Mouse (Mus musculus) kidney, embryonic 16.5 days (tissue): ENCODE results near the gene Kng2. TPM values are rescaled to one million over a fixed set of nuclear protein-coding genes. Genes with fewer than 3 reads are reported as not detected.
"Not testable (repeated sequence)": the region's sequence is repeated elsewhere in the genome, so short reads cannot be mapped to it uniquely, and the experiment has no call there.

Experiments used
- ATAC-seq: fragments of 200-750 bp; cut with Nextera tagmentation; 2 replicates; pipeline ENCODE4 v1.8.0; 2017; ENCODE audit warnings: moderate TSS enrichment; ENCODE audit not compliant: low FRiP score, low TSS enrichment
- H3K27ac ChIP-seq: fragments of 300-500 bp; sonication (generic); 2 replicates; pipeline ENCODE4 v1.5.1; 2014; ENCODE audit warnings: low read length
- H3K27me3 ChIP-seq: fragments of 300-500 bp; sonication (generic); 2 replicates; pipeline ENCODE4 v1.6.1; 2014; ENCODE audit warnings: low read length, control low read depth, mixed read lengths; ENCODE audit not compliant: insufficient read depth
- H3K36me3 ChIP-seq: fragments of 300-500 bp; sonication (generic); 2 replicates; pipeline ENCODE4 v1.6.1; 2014; ENCODE audit warnings: low read length, control low read depth, mixed read lengths; ENCODE audit not compliant: insufficient read depth
- H3K4me1 ChIP-seq: fragments of 300-500 bp; sonication (generic); 2 replicates; pipeline ENCODE4 v1.6.1; 2014; ENCODE audit warnings: low read length, control low read depth, mixed read lengths; ENCODE audit not compliant: insufficient read depth
- H3K4me2 ChIP-seq: fragments of 300-500 bp; sonication (generic); replicated peaks from 2 replicates; pipeline ENCODE4 v1.6.1; 2014; ENCODE audit warnings: low read depth, low read length
- H3K4me3 ChIP-seq: fragments of 300-500 bp; sonication (generic); 2 replicates; pipeline ENCODE4 v1.5.1; 2014; ENCODE audit warnings: mild to moderate bottlenecking, low read length
- H3K9ac ChIP-seq: fragments of 300-500 bp; sonication (generic); replicated peaks from 2 replicates; pipeline ENCODE4 v1.6.1; 2014; ENCODE audit warnings: low read length
- H3K9me3 ChIP-seq: fragments of 300-500 bp; sonication (generic); 2 replicates; pipeline ENCODE4 v1.6.1; 2016; ENCODE audit warnings: low read length, control low read depth
- WGBS: fragments of 180-500 bp; shearing (Covaris S2); extraction: QIAGEN DNeasy Blood & Tissue Kit; methylation state at CpG from one replicate; pipeline ENCODE4 v1.1.7; 2014; 5-methylcytosine and 5-hydroxymethylcytosine counted together
- polyA plus RNA-seq: library from polyadenylated mRNA; unstranded; fragments of >200 nt; fragmentation: Nextera tagmentation; extraction: Ambion mirVana; gene quantifications from 2 replicates; pipeline ENCODE4 v1.2.1, GENCODE M21; 2015

The Kng2 gene
- polyA plus RNA-seq, 1 experiment from 2014 or later, result 29.9 TPM

- H3K9ac ChIP-seq, result no peak overlapping the region
- H3K27me3 ChIP-seq, result no peaks in the 10 kb centered on the region
- H3K9me3 ChIP-seq, result no peaks in the 10 kb centered on the region
- no peak for ATAC-seq
- H3K4me3 ChIP-seq, result no peak overlapping the region
- H3K4me1 ChIP-seq, result no peaks in the 10 kb centered on the region
- 83% methylated on average over 5 of the region's 5 CpGs for WGBS
- H3K36me3 ChIP-seq, result no peaks in the 10 kb centered on the region
- H3K4me2 ChIP-seq, result no peak overlapping the region
- H3K27ac ChIP-seq, result no peak overlapping the region
Observed at GRCm38 (mm10) chr16:22962256-22962655, 67.0 kb downstream of the Kng2 start.

GRCm38 (mm10) chr16:22961073-22961472, 68.2 kb downstream of the Kng2 start:
- Histone ChIP-seq H3K9me3 (no peaks in the 10 kb centered on the region), H3K4me3 (no peak overlapping the region), H3K4me2 (no peak overlapping the region), H3K36me3 (no peaks in the 10 kb centered on the region), H3K27ac (no peak overlapping the region), H3K9ac (no peak overlapping the region), H3K27me3 (no peaks in the 10 kb centered on the region), H3K4me1 (no peaks in the 10 kb centered on the region)
- 91% methylated on average over 8 of the region's 8 CpGs for WGBS
- ATAC-seq, result no peak

- no peak for ATAC-seq
- no peak overlapping the region for H3K4me3 ChIP-seq
- H3K9ac ChIP-seq, result no peak overlapping the region
- no peaks in the 10 kb centered on the region for H3K9me3 ChIP-seq
- H3K27ac ChIP-seq, result peak overlapping the region; percentile 20; the same call in 1 of the 2 replicates
- no peaks in the 10 kb centered on the region for H3K4me1 ChIP-seq
- H3K36me3 ChIP-seq, result no peaks in the 10 kb centered on the region
- no peak overlapping the region for H3K4me2 ChIP-seq
- 76% methylated on average over 11 of the region's 11 CpGs for WGBS
- no peaks in the 10 kb centered on the region for H3K27me3 ChIP-seq
Observed at GRCm38 (mm10) chr16:22956085-22956439, 73.2 kb downstream of the Kng2 start.

- Histone ChIP-seq H3K4me2 (no peak overlapping the region), H3K27ac (peak overlapping the region; percentile 20; the same call in 1 of the 2 replicates), H3K9me3 (no peaks in the 10 kb centered on the region), H3K4me3 (no peak overlapping the region), H3K9ac (no peak overlapping the region), H3K36me3 (no peaks in the 10 kb centered on the region), H3K27me3 (no peaks in the 10 kb centered on the region), H3K4me1 (no peaks in the 10 kb centered on the region)
- ATAC-seq, result peak; percentile 46; the same call in 1 of the 2 replicates
- WGBS, result 53% methylated on average over 13 of the region's 13 CpGs
Observed at GRCm38 (mm10) chr16:22955397-22956084, 73.7 kb downstream of the Kng2 start.

- no peaks in the 10 kb centered on the region for H3K27me3 ChIP-seq
- H3K4me2 ChIP-seq, result no peak overlapping the region
- WGBS, result 38% methylated on average over 4 of the region's 4 CpGs
- H3K4me1 ChIP-seq, result no peaks in the 10 kb centered on the region
- no peak overlapping the region for H3K9ac ChIP-seq
- no peak overlapping the region for H3K27ac ChIP-seq
- H3K36me3 ChIP-seq, result no peaks in the 10 kb centered on the region
- ATAC-seq, result no peak
- no peak overlapping the region for H3K4me3 ChIP-seq
- no peaks in the 10 kb centered on the region for H3K9me3 ChIP-seq
Observed at GRCm38 (mm10) chr16:22953069-22953468, 76.2 kb downstream of the Kng2 start.

- no peak within 1 kb of the TSS for H3K27ac ChIP-seq
- no peaks in the 10 kb centered on the region for H3K36me3 ChIP-seq
- H3K9ac ChIP-seq, result no peak within 1 kb of the TSS
- H3K4me2 ChIP-seq, result no peak within 1 kb of the TSS
- H3K4me1 ChIP-seq, result no peaks in the 10 kb centered on the region
- H3K4me3 ChIP-seq, result no peak within 1 kb of the TSS
- WGBS, result 93% methylated on average over 6 of the region's 6 CpGs
- no peaks in the 10 kb centered on the region for H3K27me3 ChIP-seq
- ATAC-seq, result no peak
- H3K9me3 ChIP-seq, result no peaks in the 10 kb centered on the region
Observed at GRCm38 (mm10) chr16:22950840-22951395, 78.4 kb downstream of the Kng2 start, which contains the start of gene Hrg. Gene Hrg, plus strand, starts transcription at chr16:22951072.

GRCm38 (mm10) chr16:22947371-22947770, 81.9 kb downstream of the Kng2 start:
- WGBS, result 87% methylated on average over 2 of the region's 2 CpGs
- ATAC-seq, result no peak
- Histone ChIP-seq H3K4me1 (no peaks in the 10 kb centered on the region), H3K27me3 (no peaks in the 10 kb centered on the region), H3K9me3 (no peaks in the 10 kb centered on the region), H3K4me2 (no peak overlapping the region), H3K36me3 (no peaks in the 10 kb centered on the region), H3K27ac (no peak overlapping the region), H3K9ac (no peak overlapping the region), H3K4me3 (no peak overlapping the region)

GRCm38 (mm10) chr16:22941825-22942476, 87.3 kb downstream of the Kng2 start:
- not testable (repeated sequence) for ATAC-seq, H3K9ac ChIP-seq

GRCm38 (mm10) chr16:22939120-22939695, 90.1 kb downstream of the Kng2 start:
- Histone ChIP-seq H3K4me1 (no peaks in the 10 kb centered on the region), H3K4me3 (no peak overlapping the region), H3K9ac (no peak overlapping the region), H3K9me3 (no peaks in the 10 kb centered on the region; the same call in 1 of the 2 replicates), H3K27ac (no peak overlapping the region), H3K27me3 (no peaks in the 10 kb centered on the region), H3K36me3 (no peaks in the 10 kb centered on the region), H3K4me2 (no peak overlapping the region)
- WGBS, result 79% methylated on average over 8 of the region's 8 CpGs
- ATAC-seq, result no peak

More at GRCm38 (mm10) chr16:22941825-22942476, 87.3 kb downstream of the Kng2 start:
- H3K36me3 ChIP-seq, H3K4me3 ChIP-seq, H3K27me3 ChIP-seq, H3K4me2 ChIP-seq, H3K4me1 ChIP-seq, H3K9me3 ChIP-seq, H3K27ac ChIP-seq: not testable (repeated sequence)

- no peaks in the 10 kb centered on the region; the same call in 1 of the 2 replicates for H3K9me3 ChIP-seq
- no peak overlapping the region for H3K4me2 ChIP-seq
- H3K36me3 ChIP-seq, result no peaks in the 10 kb centered on the region
- no peak overlapping the region for H3K9ac ChIP-seq
- H3K27ac ChIP-seq, result no peak overlapping the region
- WGBS, result 72% methylated on average over 2 of the region's 2 CpGs
- H3K4me3 ChIP-seq, result no peak overlapping the region
- no peaks in the 10 kb centered on the region for H3K27me3 ChIP-seq
- no peaks in the 10 kb centered on the region for H3K4me1 ChIP-seq
- ATAC-seq, result no peak
Observed at GRCm38 (mm10) chr16:22938541-22938940, 90.7 kb downstream of the Kng2 start.
